Mouse (Mus musculus) ovary, postnatal 10 days (tissue): Measurements from ENCODE around the gene Commd4.

Experiments used
- DNase-seq: peaks from one replicate; pipeline ENCODE4 v3.0.0; 2022; ENCODE audit warnings: low spot score

Gene Commd4

GRCm38 (mm10) chr9:57141417-57142353 is 16.4 kb downstream of the Commd4 start:
- no peak for DNase-seq

GRCm38 (mm10) chr9:57139571-57139970 is 18.6 kb downstream of the Commd4 start:
- no peak for DNase-seq

- no peak for DNase-seq
Observed at GRCm38 (mm10) chr9:57139110-57139509, 19.0 kb downstream of the Commd4 start.

- no peak for DNase-seq
Observed at GRCm38 (mm10) chr9:57138507-57138906, 19.6 kb downstream of the Commd4 start.

GRCm38 (mm10) chr9:57137777-57138176 is 20.4 kb downstream of the Commd4 start:
- DNase-seq: no peak

- no peak for DNase-seq
Observed at GRCm38 (mm10) chr9:57137246-57137645, 20.9 kb downstream of the Commd4 start.

- peak; percentile 79 for DNase-seq
Observed at GRCm38 (mm10) chr9:57130577-57131433, 27.3 kb downstream of the Commd4 start, which contains the start of gene Man2c1. TSS of gene Man2c1 (plus strand) at chr9:57130690.

- no peak for DNase-seq
Observed at GRCm38 (mm10) chr9:57129641-57130040, 28.5 kb downstream of the Commd4 start.

GRCm38 (mm10) chr9:57117261-57117755 is 40.8 kb downstream of the Commd4 start:
- no peak for DNase-seq
